ENCODE assay signal across 8 mouse cellular contexts in genomic region chr13:6469446-6470227, GRCm38 (mm10).
DNase-seq lines count a peak whose midpoint lies in the region; ATAC-seq lines count a peak whose summit lies in the region.
"Had no signal": no experiment of that assay in that cellular context is flagged by ENCODE, and none has a peak within 500 bp of the region (broad histone marks: within the 10 kb centered on the region; RNA-seq: fewer than 3 reads in every experiment).

No protein-coding gene starts in this region.

- H3K4me3 ChIP-seq in hindbrain, embryonic 13.5 days: no peak overlapping the region
- no peak overlapping the region for H3K4me3 ChIP-seq in midbrain, embryonic 11.5 days (ENCODE audit: low read depth, low read length)
- no peak overlapping the region for H3K4me3 ChIP-seq in stomach, embryonic 15.5 days (replicated peaks)
- H3K4me3 ChIP-seq: neural tube, embryonic 12.5 days had no signal

- no peaks in the 10 kb centered on the region for H3K9me3 ChIP-seq in hindbrain, embryonic 13.5 days
- no peaks in the 10 kb centered on the region for H3K9me3 ChIP-seq in midbrain, embryonic 11.5 days (ENCODE audit: control insufficient read depth, low read length)
- no peaks in the 10 kb centered on the region for H3K9me3 ChIP-seq in stomach, embryonic 15.5 days
- H3K9me3 ChIP-seq: neural tube, embryonic 12.5 days had no signal

- peak; percentile 50 for ATAC-seq in hindbrain, embryonic 13.5 days (ENCODE audit: low FRiP score)
- ATAC-seq in midbrain, embryonic 11.5 days (ENCODE audit: low FRiP score): no peak
- ATAC-seq in stomach, embryonic 15.5 days (ENCODE audit: insufficient read depth, low FRiP score, low read depth): peak; percentile 35; the same call in 1 of the 2 replicates

- H3K4me2 ChIP-seq in hindbrain, embryonic 13.5 days: no peak overlapping the region
- no peak overlapping the region for H3K4me2 ChIP-seq in midbrain, embryonic 11.5 days
- H3K4me2 ChIP-seq in stomach, embryonic 15.5 days: no peak overlapping the region
- H3K4me2 ChIP-seq: neural tube, embryonic 12.5 days had no signal

- no peak overlapping the region for H3K27ac ChIP-seq in hindbrain, embryonic 13.5 days
- H3K27ac ChIP-seq in midbrain, embryonic 11.5 days (ENCODE audit: low read depth, low read length): no peak overlapping the region
- H3K27ac ChIP-seq in stomach, embryonic 15.5 days: no peak overlapping the region
- H3K27ac ChIP-seq: neural tube, embryonic 12.5 days had no signal

- DNase-seq in Muller cell, postnatal 12 days (ENCODE audit: inconsistent ontology term): peak; percentile 64
- peak; percentile 82 for DNase-seq in brain, adult 2 months (ENCODE audit: low read depth, low spot score)
- peak; percentile 55 for DNase-seq in frontal cortex, postnatal 25 days (ENCODE audit: low spot score in 2 of 2)
- peak; percentile 29 for DNase-seq in layer of hippocampus, adult 9-11 months
- DNase-seq in midbrain, embryonic 11.5 days (ENCODE audit: low spot score, missing footprints): peak; percentile 84

- H3K27me3 ChIP-seq in hindbrain, embryonic 13.5 days: no peaks in the 10 kb centered on the region
- H3K27me3 ChIP-seq in midbrain, embryonic 11.5 days (ENCODE audit: control insufficient read depth, insufficient read depth, low read length): no peaks in the 10 kb centered on the region
- H3K27me3 ChIP-seq in stomach, embryonic 15.5 days (replicated peaks): no peaks in the 10 kb centered on the region
- H3K27me3 ChIP-seq: neural tube, embryonic 12.5 days had no signal

- WGBS in hindbrain, embryonic 13.5 days: 59% methylated on average over 11 of the region's 11 CpGs
- 62% methylated on average over 11 of the region's 11 CpGs for WGBS in midbrain, embryonic 11.5 days
- 54% methylated on average over 11 of the region's 11 CpGs for WGBS in stomach, embryonic 15.5 days

- peaks cover 36% of the 10 kb centered on the region for H3K4me1 ChIP-seq in hindbrain, embryonic 13.5 days (replicated peaks)
- H3K4me1 ChIP-seq in midbrain, embryonic 11.5 days (ENCODE audit: control insufficient read depth, insufficient read depth, low read length): peaks cover 12% of the 10 kb centered on the region
- H3K4me1 ChIP-seq in stomach, embryonic 15.5 days: no peaks in the 10 kb centered on the region

- H3K36me3 ChIP-seq in hindbrain, embryonic 13.5 days: no peaks in the 10 kb centered on the region
- no peaks in the 10 kb centered on the region for H3K36me3 ChIP-seq in midbrain, embryonic 11.5 days (ENCODE audit: control insufficient read depth, insufficient read depth, low read length)
- H3K36me3 ChIP-seq in stomach, embryonic 15.5 days: no peaks in the 10 kb centered on the region
- H3K36me3 ChIP-seq: neural tube, embryonic 12.5 days had no signal

- H3K9ac ChIP-seq in hindbrain, embryonic 13.5 days: no peak overlapping the region
- H3K9ac ChIP-seq in midbrain, embryonic 11.5 days (ENCODE audit: low read length): no peak overlapping the region
- no peak overlapping the region for H3K9ac ChIP-seq in stomach, embryonic 15.5 days
- H3K9ac ChIP-seq: neural tube, embryonic 12.5 days had no signal

Comparison
In these comparisons a context has a peak if more than half of its experiments do, and no peak if none do; other contexts are left out.
1. DNase-seq: peak in every context shown above with its lines; median percentile 84 in midbrain, embryonic 11.5 days; 82 in brain, adult 2 months; 64 in Muller cell, postnatal 12 days; 55 in frontal cortex, postnatal 25 days; 29 in layer of hippocampus, adult 9-11 months.